In the genomic region with DNA sequence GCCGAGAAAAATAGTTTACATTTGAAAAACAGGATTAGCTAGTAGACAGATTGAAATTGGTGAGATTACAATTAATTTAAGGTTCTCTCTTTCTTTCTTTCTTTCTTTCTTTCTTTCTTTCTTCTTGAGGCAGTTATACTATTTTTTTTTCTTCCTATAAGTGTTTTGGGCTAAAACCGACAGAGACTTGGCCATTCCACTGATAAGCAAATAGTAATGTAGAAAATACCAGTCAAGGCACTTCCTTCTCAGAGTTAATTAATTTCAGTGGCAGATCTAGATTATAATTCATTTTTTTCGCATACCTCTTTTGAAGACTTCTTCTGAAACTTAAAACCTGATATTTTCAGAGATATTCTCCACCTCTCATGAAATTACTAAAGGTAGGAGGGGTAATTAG, we compare ENCODE assay signal across 25 mouse cellular contexts.
"Had no signal": no experiment of that assay in that cellular context is flagged by ENCODE, and none has a peak within 500 bp of the region (broad histone marks: within the 10 kb centered on the region; RNA-seq: fewer than 3 reads in every experiment).

No protein-coding gene starts in this region.

- ATAC-seq: forebrain, embryonic 13.5 days; forebrain, embryonic 14.5 days; forebrain, embryonic 16.5 days; forebrain, postnatal 0 days had no signal

- H3K27ac ChIP-seq: embryonic facial prominence, embryonic 10.5 days; embryonic facial prominence, embryonic 12.5 days; embryonic facial prominence, embryonic 13.5 days; embryonic facial prominence, embryonic 15.5 days; forebrain, embryonic 10.5 days; gastrocnemius, adult 2 months; heart, adult 2 months; heart, embryonic 10.5 days had no signal

- H3K36me3 ChIP-seq: embryonic facial prominence, embryonic 12.5 days; embryonic facial prominence, embryonic 15.5 days had no signal

- H3K27me3 ChIP-seq: embryonic facial prominence, embryonic 12.5 days; embryonic facial prominence, embryonic 13.5 days; embryonic facial prominence, embryonic 15.5 days; forebrain, embryonic 13.5 days had no signal

- H3K4me2 ChIP-seq: embryonic facial prominence, embryonic 12.5 days; embryonic facial prominence, embryonic 13.5 days; embryonic facial prominence, embryonic 15.5 days; forebrain, embryonic 13.5 days had no signal

- H3K4me3 ChIP-seq: embryonic facial prominence, embryonic 10.5 days; embryonic facial prominence, embryonic 12.5 days; embryonic facial prominence, embryonic 13.5 days; embryonic facial prominence, embryonic 15.5 days; erythroblast, embryonic 14.5 days; forebrain, embryonic 10.5 days; forebrain, embryonic 13.5 days; gastrocnemius, adult 2 months; heart, adult 2 months; heart, embryonic 10.5 days had no signal

- H3K9ac ChIP-seq: embryonic facial prominence, embryonic 12.5 days; embryonic facial prominence, embryonic 13.5 days; embryonic facial prominence, embryonic 15.5 days; forebrain, embryonic 13.5 days; forebrain, postnatal 0 days had no signal

- DNase-seq: cerebellum, adult 9-10 months; cerebellum, adult 9-11 months; cerebellum, postnatal 10 days; cerebellum, postnatal 14 days; cerebellum, postnatal 25 days; cerebellum, postnatal 36 days; embryo, embryonic 11 days; forebrain, postnatal 0 days; gastrocnemius, adult 2 months; gastrocnemius, postnatal 10 days; gastrocnemius, postnatal 14 days; gastrocnemius, postnatal 25 days; gastrocnemius, postnatal 36 days; heart, adult 18-20 months; heart, adult 2 months had no signal

- H3K9me3 ChIP-seq: embryonic facial prominence, embryonic 10.5 days; embryonic facial prominence, embryonic 12.5 days; embryonic facial prominence, embryonic 13.5 days; embryonic facial prominence, embryonic 15.5 days; forebrain, embryonic 10.5 days; forebrain, embryonic 13.5 days; heart, embryonic 10.5 days had no signal
